In genomic region chr4:149806699-149807381, GRCm38 (mm10) we compare ENCODE assay signal across 9 mouse cellular contexts. TPM values are rescaled to one million over a fixed set of nuclear protein-coding genes. Genes with fewer than 3 reads are reported as not detected.
A peak's percentile ranks its signal among the peaks of the same experiment; 100 is the strongest.
DNase-seq lines count a peak whose midpoint lies in the region; ATAC-seq lines count a peak whose summit lies in the region.
"Had no signal": no experiment of that assay in that cellular context is flagged by ENCODE, and none has a peak within 500 bp of the region (broad histone marks: within the 10 kb centered on the region; RNA-seq: fewer than 3 reads in every experiment).

No protein-coding gene starts in this region.

- WGBS in hindbrain, embryonic 15.5 days: 45% methylated on average over 19 of the region's 19 CpGs

- H3K27ac ChIP-seq in hindbrain, embryonic 15.5 days (replicated peaks): no peak overlapping the region

- peaks cover 8% of the 10 kb centered on the region for H3K27me3 ChIP-seq in hindbrain, embryonic 15.5 days

- H3K9me3 ChIP-seq in hindbrain, embryonic 15.5 days: no peaks in the 10 kb centered on the region

- H3K36me3 ChIP-seq in hindbrain, embryonic 15.5 days: no peaks in the 10 kb centered on the region

- no peak overlapping the region for H3K4me3 ChIP-seq in hindbrain, embryonic 15.5 days
- H3K4me3 ChIP-seq: megakaryocyte, embryonic 14.5 days had no signal

- H3K4me1 ChIP-seq in hindbrain, embryonic 15.5 days (replicated peaks): peaks cover 4% of the 10 kb centered on the region; the same call in 1 of the 2 replicates

- peak; percentile 96 for DNase-seq in NIH3T3 (ENCODE audit: low read depth)
- peak; percentile 83 for DNase-seq in cerebellum, adult 9-11 months
- DNase-seq in frontal cortex, adult 2 months (ENCODE audit: extremely low spot score in 1 of 2, low spot score in 1 of 2): peak; percentile 38 to 96
- peak; percentile 79 to 84 for DNase-seq in layer of hippocampus, postnatal 36 days
- peak; percentile 92 for DNase-seq in lung, postnatal 36 days
- DNase-seq in retina, postnatal 7 days (ENCODE audit: low read depth, low spot score): peak; percentile 87
- DNase-seq in thymus, postnatal 4 days: peak; percentile 99

- no peak overlapping the region for H3K4me2 ChIP-seq in hindbrain, embryonic 15.5 days

- ATAC-seq in hindbrain, embryonic 15.5 days (ENCODE audit: low FRiP score, low read depth): peak; percentile 89

- H3K9ac ChIP-seq in hindbrain, embryonic 15.5 days: no peak overlapping the region

RNA-seq across cellular contexts. Expression of gene Slc25a33, which starts 32.8 kb away (rescaled TPM):
- polyA plus RNA-seq in frontal cortex, adult 2 months (2012; rRNA removed): 35.1 and 36.5 TPM in 2 replicates
- 32.7 and 36.5 TPM in 2 replicates for polyA plus RNA-seq in hindbrain, embryonic 15.5 days (2015; fragmentation: Nextera tagmentation; extraction: Ambion mirVana)
- total RNA-seq in layer of hippocampus, postnatal 36 days (2021): 10 to 100 TPM; 33.0 to 36.4 TPM
